Mouse (Mus musculus) macrophage (primary cell): Measurements from ENCODE around the gene Top3b. TPM values are rescaled to one million over a fixed set of nuclear protein-coding genes. Genes with fewer than 3 reads are reported as not detected.
"Not testable (repeated sequence)": the region's sequence is repeated elsewhere in the genome, so short reads cannot be mapped to it uniquely, and the experiment has no call there.

ENCODE experiments used
- H3K27ac ChIP-seq: fragments of 350-480 bp; formaldehyde crosslinking; 2 replicates; pipeline ENCODE4 v1.9.0; 2021
- H3K36me3 ChIP-seq: fragments of 350-480 bp; formaldehyde crosslinking; 2 replicates; pipeline ENCODE4 v1.9.0; 2021; ENCODE audit errors: inconsistent target
- H3K4me3 ChIP-seq: fragments of 350-480 bp; formaldehyde crosslinking; 2 replicates; pipeline ENCODE4 v1.9.0; 2021; ENCODE audit errors: inconsistent target
- H3K79me2 ChIP-seq: fragments of 350-480 bp; formaldehyde crosslinking; 2 replicates; pipeline ENCODE4 v1.9.0; 2021; ENCODE audit errors: inconsistent target
- WGBS: methylation state at CpG from one replicate; pipeline ENCODE4 v1.1.7; 2026; ENCODE audit warnings: inconsistent platforms; ENCODE audit not compliant: missing documents; 5-methylcytosine and 5-hydroxymethylcytosine counted together
- polyA plus RNA-seq: library from polyadenylated mRNA; stranded (reverse); fragments of 250-400 nt; gene quantifications from 3 replicates; pipeline ENCODE4 v1.2.4, GENCODE M21; 2018; ENCODE audit warnings: inconsistent platforms
- total RNA-seq, 78 experiments: library from RNA; depleted of rRNA; stranded (reverse); fragments of 250-400 nt; gene quantifications; 1 replicate in 9 of 78; 2 replicates in 24 of 78; 3 replicates in 43 of 78; 4 replicates in 2 of 78; pipeline ENCODE4 v1.2.4; 2018; ENCODE audit warnings: inconsistent platforms in 56 of 78

Top3b gene
- 100 to 1,000 TPM in 24 of 26 experiments, 10 to 100 TPM in 2; 92.4 to 252 (median 183) TPM for total RNA-seq (2018; cell fraction: chromatin; rRNA removed)
- total RNA-seq (2018; cell fraction: cytosol; rRNA removed): 10 to 100 TPM; 11.9 to 36.0 (median 23.8) TPM
- total RNA-seq (2018; cell fraction: nucleus; rRNA removed): 100 to 1,000 TPM in 13 of 26 experiments, 10 to 100 TPM in 13; 59.6 to 158 (median 99.3) TPM
- polyA plus RNA-seq: 25.7 to 30.9 TPM (median 29.6 TPM) in 3 replicates

GRCm38 (mm10) chr16:16870617-16871331 lies at the start of gene Top3b, which contains the start of gene Vpreb1:
Gene Top3b, plus strand, starts transcription at chr16:16870736.
Gene Vpreb1, minus strand, starts transcription at chr16:16870843.
- Histone ChIP-seq H3K36me3 (peaks cover under 1% of the 10 kb centered on the region; the same call in 1 of the 2 replicates), H3K4me3 (peak within 1 kb of the TSS; percentile 90), H3K79me2 (peaks cover 34% of the 10 kb centered on the region), H3K27ac (peak within 1 kb of the TSS; percentile 69)
- WGBS: under 1% methylated on average over 47 of the region's 49 CpGs

DNA sequence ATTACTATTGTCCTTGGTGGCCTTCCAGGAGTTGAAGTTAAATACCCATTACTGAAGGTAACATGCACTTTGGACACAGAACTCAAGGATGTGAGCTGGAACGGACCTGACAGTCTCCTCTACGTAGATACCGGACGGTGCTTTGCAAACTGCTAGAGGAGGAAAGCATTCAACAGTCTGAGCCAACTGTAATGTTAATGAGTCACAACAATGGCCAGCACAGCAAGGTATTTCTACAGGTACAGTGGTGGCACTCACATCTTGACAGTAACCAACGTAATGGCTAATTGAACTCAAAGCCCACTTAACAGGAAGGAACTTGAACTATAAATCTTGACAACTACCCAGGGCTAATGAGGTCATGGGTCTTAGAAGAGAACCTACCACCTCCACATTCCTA lies 45.1 kb upstream of the Top3b start:
- Histone ChIP-seq H3K27ac (no peak overlapping the region), H3K4me3 (no peak overlapping the region), H3K79me2 (no peaks in the 10 kb centered on the region), H3K36me3 (no peaks in the 10 kb centered on the region)
- WGBS: 84% methylated on average over 5 of the region's 5 CpGs

- WGBS: 97% methylated on average over 2 of the region's 2 CpGs
- H3K36me3 ChIP-seq: no peaks in the 10 kb centered on the region
- H3K79me2 ChIP-seq: no peaks in the 10 kb centered on the region
- H3K27ac ChIP-seq: no peak overlapping the region
- H3K4me3 ChIP-seq: no peak overlapping the region
These were observed 44.3 kb upstream of the Top3b start for GRCm38 (mm10) chr16:16826223-16826622.

- no peak within 1 kb of the TSS for H3K27ac ChIP-seq
- 5% methylated on average over 33 of the region's 33 CpGs for WGBS
These were observed 41.5 kb upstream of the Top3b start, which contains the start of gene Spag6l for GRCm38 (mm10) chr16:16828757-16829615. Gene Spag6l, minus strand, starts transcription at chr16:16829456.

GRCm38 (mm10) chr16:16829671-16830070 lies 40.9 kb upstream of the Top3b start:
- 92% methylated on average over 3 of the region's 3 CpGs for WGBS
- Histone ChIP-seq H3K79me2 (no peaks in the 10 kb centered on the region), H3K36me3 (no peaks in the 10 kb centered on the region), H3K27ac (no peak overlapping the region), H3K4me3 (no peak overlapping the region)

More at GRCm38 (mm10) chr16:16828757-16829615, 41.5 kb upstream of the Top3b start, which contains the start of gene Spag6l:
- Histone ChIP-seq H3K79me2 (no peaks in the 10 kb centered on the region), H3K36me3 (no peaks in the 10 kb centered on the region), H3K4me3 (peak within 1 kb of the TSS; percentile 6; the same call in 1 of the 2 replicates)

GRCm38 (mm10) chr16:16849196-16849595 lies 21.3 kb upstream of the Top3b start:
- no peak overlapping the region for H3K27ac ChIP-seq
- no peaks in the 10 kb centered on the region for H3K36me3 ChIP-seq
- no peaks in the 10 kb centered on the region for H3K79me2 ChIP-seq
- H3K4me3 ChIP-seq: no peak overlapping the region

- no peak overlapping the region for H3K4me3 ChIP-seq
- no peaks in the 10 kb centered on the region for H3K79me2 ChIP-seq
- 97% methylated on average over 3 of the region's 3 CpGs for WGBS
- no peak overlapping the region for H3K27ac ChIP-seq
- no peaks in the 10 kb centered on the region for H3K36me3 ChIP-seq
These were observed 18.1 kb upstream of the Top3b start for GRCm38 (mm10) chr16:16852411-16852810.

DNA sequence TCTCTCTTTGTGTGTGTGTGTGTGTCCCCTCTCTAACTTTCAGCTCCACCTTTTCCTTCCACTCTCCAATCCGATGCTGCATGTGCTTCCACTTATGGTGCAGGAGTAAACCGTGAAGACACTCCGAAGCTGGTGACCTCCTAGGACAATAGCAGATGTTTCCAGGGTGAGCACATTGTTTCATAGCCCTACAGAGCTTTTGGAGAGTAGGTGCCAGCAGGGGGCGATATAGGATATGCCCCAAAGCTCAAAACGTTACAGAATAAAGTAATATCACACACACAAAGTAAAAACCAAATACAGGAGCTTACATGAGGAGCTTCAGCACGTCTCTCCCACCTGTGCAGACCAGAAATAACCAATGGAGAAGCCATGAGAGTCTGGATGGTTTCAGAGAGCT lies 15.7 kb upstream of the Top3b start:
- 16% methylated on average over 5 of the region's 6 CpGs for WGBS

DNA sequence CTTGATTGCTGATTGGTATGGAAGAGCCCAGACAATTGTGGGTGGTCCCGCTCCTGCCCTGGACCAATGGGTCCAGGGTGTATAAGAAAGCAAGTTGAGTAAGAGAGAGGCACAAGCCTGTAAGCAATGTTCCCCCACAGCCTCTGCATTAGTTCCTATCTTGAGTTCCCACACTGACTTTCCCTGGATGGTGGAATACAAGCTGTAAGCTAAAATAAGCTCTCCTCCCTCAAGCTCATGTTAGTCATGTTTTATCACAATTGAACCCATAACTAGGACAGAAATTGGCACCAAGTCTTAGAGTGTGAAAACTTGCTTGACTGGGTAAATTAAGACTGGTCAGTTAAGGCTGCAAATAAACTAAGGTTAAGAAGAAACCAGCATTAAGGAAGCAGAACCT lies 15.0 kb upstream of the Top3b start:
- no peaks in the 10 kb centered on the region for H3K79me2 ChIP-seq
- 80% methylated on average over 1 of the region's 1 CpGs for WGBS
- no peak overlapping the region for H3K4me3 ChIP-seq
- H3K27ac ChIP-seq: no peak overlapping the region
- H3K36me3 ChIP-seq: no peaks in the 10 kb centered on the region

More for the DNA sequence above, 15.7 kb upstream of the Top3b start:
- Histone ChIP-seq H3K36me3 (no peaks in the 10 kb centered on the region), H3K4me3 (no peak overlapping the region), H3K79me2 (no peaks in the 10 kb centered on the region), H3K27ac (no peak overlapping the region)

- not testable (repeated sequence) for H3K36me3 ChIP-seq, H3K4me3 ChIP-seq, H3K27ac ChIP-seq, H3K79me2 ChIP-seq
- WGBS: 87% methylated on average over 8 of the region's 9 CpGs
These were observed 14.5 kb upstream of the Top3b start for GRCm38 (mm10) chr16:16856054-16856453.

DNA sequence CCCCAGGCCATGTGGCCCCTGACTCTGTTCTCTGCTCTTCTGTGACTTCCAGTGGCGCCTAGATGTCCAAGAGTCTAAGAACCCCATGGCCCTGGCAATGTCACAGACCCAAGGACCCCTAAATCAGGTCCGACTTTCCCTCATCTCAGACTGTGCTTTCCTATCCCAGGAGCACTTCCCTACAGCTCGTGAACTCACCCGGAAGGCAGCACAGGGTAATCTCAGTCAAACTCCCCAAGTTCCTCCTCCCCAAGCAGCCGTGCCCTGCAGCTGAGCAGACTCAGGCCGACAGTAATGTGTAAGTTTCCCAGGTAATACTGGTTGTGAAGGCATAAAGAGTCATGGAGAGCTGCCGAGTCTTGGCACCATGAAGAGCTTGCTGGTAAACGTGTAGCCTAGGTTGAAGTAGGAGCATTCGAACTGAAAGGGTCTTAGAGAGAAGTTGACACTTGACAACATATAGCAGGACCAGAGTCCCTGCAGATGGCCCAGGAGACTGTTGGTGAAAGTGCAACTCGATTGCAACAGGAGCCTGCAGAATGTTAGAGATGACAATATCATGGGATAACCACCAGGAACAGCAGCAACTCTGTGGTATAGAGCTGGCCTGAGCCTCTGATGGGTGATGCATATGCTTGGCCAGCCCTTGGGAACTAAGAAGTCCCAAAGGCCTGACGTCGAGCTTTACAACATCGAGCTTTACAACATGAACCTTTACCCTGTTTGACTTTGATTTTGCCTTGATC lies 13.6 kb upstream of the Top3b start:
- Histone ChIP-seq H3K79me2 (no peaks in the 10 kb centered on the region), H3K27ac (no peak overlapping the region), H3K36me3 (no peaks in the 10 kb centered on the region), H3K4me3 (no peak overlapping the region)
- WGBS: 45% methylated on average over 13 of the region's 13 CpGs

DNA sequence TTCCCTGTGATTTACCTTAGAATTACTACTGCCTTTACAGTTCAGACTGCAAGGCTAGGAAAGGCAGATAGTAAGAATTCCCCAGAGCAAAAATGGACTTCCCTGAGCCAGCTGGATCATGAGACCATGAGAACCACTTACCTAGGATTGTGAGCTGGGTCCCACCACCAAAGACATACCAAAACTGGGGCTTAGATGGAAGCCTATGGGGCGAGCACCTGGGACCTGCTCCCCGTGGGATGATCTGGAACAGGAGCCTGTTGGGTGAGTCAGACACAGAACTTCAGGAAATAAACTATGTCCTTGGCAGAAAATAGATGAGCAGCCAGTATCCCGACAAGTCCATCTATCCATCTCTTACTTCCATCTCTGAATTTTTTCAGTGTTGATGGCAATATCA lies 8.2 kb upstream of the Top3b start:
- Histone ChIP-seq H3K79me2 (no peaks in the 10 kb centered on the region), H3K27ac (no peak overlapping the region), H3K36me3 (no peaks in the 10 kb centered on the region), H3K4me3 (no peak overlapping the region)
- WGBS: 89% methylated on average over 3 of the region's 3 CpGs

- Histone ChIP-seq H3K27ac (no peak within 1 kb of the TSS), H3K4me3 (no peak within 1 kb of the TSS), H3K36me3 (no peaks in the 10 kb centered on the region), H3K79me2 (no peaks in the 10 kb centered on the region)
- 59% methylated on average over 2 of the region's 2 CpGs for WGBS
These were observed 6.6 kb upstream of the Top3b start, which contains the start of gene Igll1 for GRCm38 (mm10) chr16:16863978-16864377. Gene Igll1, minus strand, starts transcription at chr16:16863985.

- H3K27ac ChIP-seq: no peak overlapping the region
- no peaks in the 10 kb centered on the region for H3K36me3 ChIP-seq
- H3K4me3 ChIP-seq: no peak overlapping the region
- H3K79me2 ChIP-seq: no peaks in the 10 kb centered on the region
These were observed 5.3 kb upstream of the Top3b start for GRCm38 (mm10) chr16:16865217-16865616.
